ENCODE assay signal across 8 mouse cellular contexts in the genomic region with DNA sequence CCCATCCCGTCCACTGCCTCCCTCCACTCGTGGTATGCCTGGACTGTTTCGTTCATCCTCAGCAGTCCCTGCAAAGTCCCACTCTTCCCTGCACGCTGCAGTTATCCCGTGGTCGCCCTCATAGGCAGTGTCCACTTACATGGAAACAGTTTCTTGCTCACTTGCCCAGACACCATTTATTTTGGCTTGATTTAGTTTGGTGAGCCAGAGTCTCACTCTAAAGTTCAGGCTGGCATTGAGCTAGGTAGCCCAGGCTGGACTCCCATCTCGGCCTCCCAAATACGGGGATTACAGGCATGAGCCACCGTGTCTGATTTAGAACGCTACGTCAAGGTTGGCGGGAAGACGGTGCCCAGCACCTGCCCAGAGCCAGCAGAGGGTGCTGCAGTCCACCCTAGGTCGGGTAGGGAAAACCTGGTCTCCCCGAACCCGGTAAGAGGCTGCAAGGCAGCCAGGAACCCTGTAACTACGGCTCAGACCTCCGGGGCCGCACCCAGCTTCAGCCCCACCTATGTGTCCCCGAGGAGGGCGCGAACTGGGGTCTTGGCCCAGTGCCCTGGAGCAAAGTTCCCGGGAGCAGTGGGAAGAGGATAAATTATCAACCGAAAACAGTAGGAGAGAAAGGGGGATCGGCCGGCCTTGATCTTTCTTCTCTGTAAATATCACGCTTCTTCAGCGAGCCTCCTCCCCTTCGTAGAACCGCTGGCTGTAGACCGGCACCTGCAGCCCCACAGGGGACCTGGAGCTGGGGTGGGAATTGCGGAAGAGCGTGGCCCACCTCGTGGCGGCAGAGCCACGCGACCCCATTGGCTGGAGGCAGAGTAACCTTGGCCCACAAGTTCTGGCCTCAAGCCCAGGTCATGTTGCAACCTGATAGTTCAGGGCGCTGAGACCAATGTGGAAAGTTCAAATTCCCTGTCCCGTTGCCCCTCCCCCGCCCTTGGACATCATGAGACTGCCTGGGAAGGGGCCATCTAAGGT. TPM values are rescaled to one million over a fixed set of nuclear protein-coding genes. Genes with fewer than 3 reads are reported as not detected.
DNase-seq lines count a peak whose midpoint lies in the region; ATAC-seq and TF ChIP-seq lines count a peak whose summit lies in the region.

No protein-coding gene starts in this region.

- ATAC-seq in hindbrain, embryonic 11.5 days (ENCODE audit: low FRiP score) = no peak
- 0 out of 2 replicates have a peak, but pooled peaks have one; percentile 16 for ATAC-seq in megakaryocyte-erythroid progenitor cell, adult 5-6 weeks (replicated peaks; ENCODE audit: low FRiP score, low TSS enrichment, poor library complexity, severe bottlenecking)

- TF ChIP-seq POLR2A in cerebellum, adult 2 months (IDR thresholded peaks at IDR 0.05; ENCODE audit: borderline replicate concordance, insufficient read depth, low read length) = no peak

- no peak overlapping the region for H3K9ac ChIP-seq in hindbrain, embryonic 11.5 days (ENCODE audit: low read depth, low read length)

- peak overlapping the region; percentile 93 for H3K4me2 ChIP-seq in hindbrain, embryonic 11.5 days (replicated peaks; ENCODE audit: low read depth, low read length)

- intact Hi-C loops in left cerebral cortex, postnatal 4 days (cut with DNase I) = no loop called here

- H3K36me3 ChIP-seq in hindbrain, embryonic 11.5 days (ENCODE audit: control insufficient read depth, insufficient read depth, low read length) = no peaks in the 10 kb centered on the region

- no peaks in the 10 kb centered on the region for H3K4me1 ChIP-seq in cerebellum, adult 2 months (ENCODE audit: control insufficient read depth, insufficient read depth, low read length)
- H3K4me1 ChIP-seq in hindbrain, embryonic 11.5 days (replicated peaks; ENCODE audit: control insufficient read depth, insufficient read depth, low read length) = peaks cover 3% of the 10 kb centered on the region; the same call in 1 of the 2 replicates

- peak; percentile 73 for TF ChIP-seq CTCF in cerebellum, adult 2 months (IDR thresholded peaks at IDR 0.05; ENCODE audit: borderline replicate concordance, insufficient read depth, low read depth, low read length)

- H3K9me3 ChIP-seq in hindbrain, embryonic 11.5 days (ENCODE audit: control insufficient read depth, low read length) = no peaks in the 10 kb centered on the region

- peak; percentile 63 for DNase-seq in R1 (ENCODE audit: low read depth, low spot score)
- DNase-seq in cerebellum, adult 2 months = peak; percentile 48 to 58
- DNase-seq in forelimb bud, embryonic 11.5 days (ENCODE audit: low read depth, low spot score) = peak; percentile 57
- peak; percentile 61 for DNase-seq in hindbrain, embryonic 11.5 days (ENCODE audit: low spot score)
- DNase-seq in left cerebral cortex, postnatal 4 days = peak; percentile 57
- peak; percentile 45 for DNase-seq in right cerebral cortex, postnatal 14 days
- no peak for DNase-seq in frontal cortex, postnatal 14 days (ENCODE audit: low spot score in 2 of 2)

- H3K4me3 ChIP-seq in cerebellum, adult 2 months (replicated peaks; ENCODE audit: insufficient read depth, low read depth, low read length) = no peak overlapping the region
- peak overlapping the region; percentile 49 for H3K4me3 ChIP-seq in hindbrain, embryonic 11.5 days (ENCODE audit: low read depth, low read length)

- no peaks in the 10 kb centered on the region for H3K27me3 ChIP-seq in cerebellum, adult 2 months (ENCODE audit: control insufficient read depth, insufficient read depth, low read length)
- H3K27me3 ChIP-seq in hindbrain, embryonic 11.5 days (ENCODE audit: control insufficient read depth, insufficient read depth, low read length) = peaks cover 34% of the 10 kb centered on the region

- 7% methylated on average over 40 of the region's 40 CpGs for WGBS in cerebellum, adult 2 months
- 9% methylated on average over 40 of the region's 40 CpGs for WGBS in hindbrain, embryonic 11.5 days

- no peak overlapping the region for H3K27ac ChIP-seq in cerebellum, adult 2 months (ENCODE audit: insufficient read depth, low read length)
- no peak overlapping the region for H3K27ac ChIP-seq in hindbrain, embryonic 11.5 days (ENCODE audit: low read depth, low read length)

RNA-seq across cellular contexts. Expression of gene Mlxipl, which starts 18.1 kb away (rescaled TPM):
- polyA plus RNA-seq in cerebellum, adult 2 months (2012; rRNA removed) = 2.0 TPM in 2 replicates
- polyA plus RNA-seq in hindbrain, embryonic 11.5 days (2014; fragmentation: Nextera tagmentation; extraction: Ambion mirVana) = 1.2 and 1.6 TPM in 2 replicates
- total RNA-seq in left cerebral cortex, postnatal 4 days (2021) = 1 to 10 TPM; 1.6 to 2.4 TPM
- total RNA-seq in megakaryocyte-erythroid progenitor cell, adult 5-6 weeks (2014; fragmentation: Nextera tagmentation) = not detected in 2 replicates
- total RNA-seq in megakaryocyte-erythroid progenitor cell, adult 5-6 weeks (2017) = not detected in 2 replicates

RNA-seq across cellular contexts. Expression of gene Vps37d, which starts 29.7 kb away (rescaled TPM):
- polyA plus RNA-seq in cerebellum, adult 2 months (2012; rRNA removed) = 17.7 and 19.8 TPM in 2 replicates
- 10.4 and 12.0 TPM in 2 replicates for polyA plus RNA-seq in hindbrain, embryonic 11.5 days (2014; fragmentation: Nextera tagmentation; extraction: Ambion mirVana)
- total RNA-seq in left cerebral cortex, postnatal 4 days (2021) = 10 to 100 TPM; 46.1 TPM
- total RNA-seq in megakaryocyte-erythroid progenitor cell, adult 5-6 weeks (2014; fragmentation: Nextera tagmentation) = not detected in 2 replicates
- 0.38 TPM in 1 of 2 replicates, not detected in the other for total RNA-seq in megakaryocyte-erythroid progenitor cell, adult 5-6 weeks (2017)

RNA-seq across cellular contexts. Expression of gene Tbl2, which starts 41.6 kb away (rescaled TPM):
- polyA plus RNA-seq in cerebellum, adult 2 months (2012; rRNA removed) = 17.6 and 18.5 TPM in 2 replicates
- 21.4 and 21.9 TPM in 2 replicates for polyA plus RNA-seq in hindbrain, embryonic 11.5 days (2014; fragmentation: Nextera tagmentation; extraction: Ambion mirVana)
- 10 to 100 TPM; 18.9 to 21.8 TPM for total RNA-seq in left cerebral cortex, postnatal 4 days (2021)
- 11.6 and 13.3 TPM in 2 replicates for total RNA-seq in megakaryocyte-erythroid progenitor cell, adult 5-6 weeks (2014; fragmentation: Nextera tagmentation)
- total RNA-seq in megakaryocyte-erythroid progenitor cell, adult 5-6 weeks (2017) = 19.8 and 20.4 TPM in 2 replicates

RNA-seq across cellular contexts. Expression of gene Bud23, which starts 43.1 kb away (rescaled TPM):
- 69.2 and 72.8 TPM in 2 replicates for polyA plus RNA-seq in cerebellum, adult 2 months (2012; rRNA removed)
- 113 and 118 TPM in 2 replicates for polyA plus RNA-seq in hindbrain, embryonic 11.5 days (2014; fragmentation: Nextera tagmentation; extraction: Ambion mirVana)
- 10 to 100 TPM; 51.7 to 52.1 TPM for total RNA-seq in left cerebral cortex, postnatal 4 days (2021)
- 93.5 and 138 TPM in 2 replicates for total RNA-seq in megakaryocyte-erythroid progenitor cell, adult 5-6 weeks (2014; fragmentation: Nextera tagmentation)
- 68.0 and 104 TPM in 2 replicates for total RNA-seq in megakaryocyte-erythroid progenitor cell, adult 5-6 weeks (2017)

RNA-seq across cellular contexts. Expression of gene Dnajc30, which starts 43.8 kb away (rescaled TPM):
- polyA plus RNA-seq in cerebellum, adult 2 months (2012; rRNA removed) = 45.4 and 46.6 TPM in 2 replicates
- 26.2 and 29.2 TPM in 2 replicates for polyA plus RNA-seq in hindbrain, embryonic 11.5 days (2014; fragmentation: Nextera tagmentation; extraction: Ambion mirVana)
- total RNA-seq in left cerebral cortex, postnatal 4 days (2021) = 10 to 100 TPM; 27.4 to 30.1 TPM
- total RNA-seq in megakaryocyte-erythroid progenitor cell, adult 5-6 weeks (2014; fragmentation: Nextera tagmentation) = 15.7 and 16.1 TPM in 2 replicates
- 3.7 and 9.2 TPM in 2 replicates for total RNA-seq in megakaryocyte-erythroid progenitor cell, adult 5-6 weeks (2017)

Comparison
In these comparisons a context has a peak if more than half of its experiments do, and no peak if none do; other contexts are left out.
1. DNase-seq: peak in R1 (single experiment), cerebellum, adult 2 months (2 of 2), forelimb bud, embryonic 11.5 days (single experiment), hindbrain, embryonic 11.5 days (single experiment), left cerebral cortex, postnatal 4 days (single experiment) and right cerebral cortex, postnatal 14 days (single experiment); none in frontal cortex, postnatal 14 days (0 of 2).
2. RNA of gene Vps37d, which starts 29.7 kb away (total RNA-seq): 46.1 TPM in left cerebral cortex, postnatal 4 days; 0.38 TPM in megakaryocyte-erythroid progenitor cell, adult 5-6 weeks; every median in the first group is over 10 times any median in the second.